Mouse (Mus musculus): ENCODE measurements around the gene Rad50.

Gene Rad50

DNA sequence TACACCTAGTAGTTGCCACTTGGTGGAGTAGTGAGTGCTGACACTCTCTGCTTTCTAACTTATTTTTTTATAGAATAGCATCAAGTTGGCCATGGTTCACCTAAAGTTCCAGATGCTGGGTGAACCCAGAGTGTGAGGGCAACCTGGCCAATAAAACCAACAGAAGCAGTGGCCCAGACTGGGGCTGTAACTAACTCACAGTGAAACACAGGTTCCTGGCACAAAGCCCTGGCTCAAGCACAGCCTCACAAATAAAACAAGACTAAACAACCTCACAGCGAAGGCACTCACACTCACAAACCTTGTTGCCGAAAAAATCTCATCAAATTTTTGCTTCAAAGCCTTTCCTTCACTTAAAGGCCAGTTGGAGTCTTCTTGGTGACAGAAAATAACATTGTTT, 8.6 kb downstream of the Rad50 start:
- DNase-seq (ENCODE audit: low read depth, low spot score) = no peak

GRCm38 (mm10) chr11:53691979-53692378, 15.1 kb downstream of the Rad50 start:
- DNase-seq (ENCODE audit: low read depth, low spot score) = peak; percentile 21

DNA sequence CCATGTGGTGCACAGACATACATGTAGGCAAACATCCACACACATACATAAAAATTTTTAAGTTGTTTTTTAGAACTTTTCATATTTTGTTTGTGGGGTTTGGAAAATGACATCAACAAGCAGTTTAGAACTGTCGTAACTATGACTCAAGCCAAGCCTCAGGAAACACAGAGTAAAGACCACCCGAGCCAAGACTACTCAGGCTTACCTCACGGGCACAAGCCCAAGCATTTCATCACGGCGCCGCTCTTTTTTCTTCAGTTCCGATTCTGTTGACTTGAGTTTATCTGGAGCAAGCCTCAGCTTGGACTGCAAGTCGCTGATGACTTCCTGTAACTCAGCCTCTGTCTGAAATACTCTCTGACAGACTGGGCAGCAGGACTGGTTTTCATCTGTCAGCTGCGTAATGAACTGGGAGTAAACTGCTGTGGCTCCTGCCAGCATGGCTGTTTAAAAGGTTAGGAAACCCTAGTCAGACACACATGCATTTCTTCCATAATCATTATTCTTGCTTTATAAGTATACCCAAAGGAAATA, 24.1 kb downstream of the Rad50 start:
- DNase-seq (ENCODE audit: low read depth, low spot score) = no peak

GRCm38 (mm10) chr11:53682170-53682569, 24.9 kb downstream of the Rad50 start:
- DNase-seq (ENCODE audit: low read depth, low spot score) = no peak

- no peak for DNase-seq (ENCODE audit: low read depth, low spot score)
These were observed 25.4 kb downstream of the Rad50 start for GRCm38 (mm10) chr11:53681686-53682085.

GRCm38 (mm10) chr11:53680141-53680540, 27.0 kb downstream of the Rad50 start:
- no peak for DNase-seq (ENCODE audit: low read depth, low spot score)

DNA sequence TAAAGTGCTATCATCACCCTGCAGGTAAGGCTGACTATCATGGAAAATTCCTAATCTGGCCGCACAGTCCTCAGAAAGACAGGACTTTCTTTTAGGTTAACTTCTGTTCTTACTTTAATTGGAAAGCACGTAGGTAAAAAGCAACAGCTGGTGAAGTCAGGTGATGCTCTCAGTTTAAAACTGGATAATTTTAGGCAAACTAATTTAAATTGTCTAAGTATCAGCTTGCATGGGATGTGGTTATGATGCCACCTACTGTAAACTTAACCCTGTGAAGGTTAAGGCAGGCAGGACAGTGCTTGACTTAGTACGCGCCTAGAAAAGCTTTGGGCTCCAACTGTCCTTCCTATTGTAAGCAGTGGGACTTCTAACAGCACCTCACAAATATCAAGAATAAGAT, 35.7 kb downstream of the Rad50 start:
- no peak for DNase-seq (ENCODE audit: low read depth, low spot score)

DNA sequence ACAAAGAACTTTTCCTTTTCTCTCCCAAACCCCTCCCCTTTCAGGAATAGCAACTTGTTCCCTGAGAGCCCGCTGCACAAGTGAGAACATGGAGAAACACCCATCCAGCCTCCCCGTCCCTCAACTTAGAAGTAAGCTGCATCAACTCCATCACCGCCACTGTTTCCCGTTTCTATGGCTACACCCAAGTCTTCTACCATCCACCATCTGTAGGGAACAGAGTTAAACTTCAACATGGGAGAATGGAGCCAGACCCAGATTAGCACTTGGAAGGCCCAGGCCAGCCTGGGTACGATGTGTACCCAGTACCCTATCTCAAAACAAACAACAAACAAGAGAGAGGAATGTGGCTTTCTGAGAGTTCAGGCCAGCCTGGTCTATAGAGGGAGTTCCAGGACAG, 43.0 kb downstream of the Rad50 start:
- DNase-seq (ENCODE audit: low read depth, low spot score) = no peak

DNA sequence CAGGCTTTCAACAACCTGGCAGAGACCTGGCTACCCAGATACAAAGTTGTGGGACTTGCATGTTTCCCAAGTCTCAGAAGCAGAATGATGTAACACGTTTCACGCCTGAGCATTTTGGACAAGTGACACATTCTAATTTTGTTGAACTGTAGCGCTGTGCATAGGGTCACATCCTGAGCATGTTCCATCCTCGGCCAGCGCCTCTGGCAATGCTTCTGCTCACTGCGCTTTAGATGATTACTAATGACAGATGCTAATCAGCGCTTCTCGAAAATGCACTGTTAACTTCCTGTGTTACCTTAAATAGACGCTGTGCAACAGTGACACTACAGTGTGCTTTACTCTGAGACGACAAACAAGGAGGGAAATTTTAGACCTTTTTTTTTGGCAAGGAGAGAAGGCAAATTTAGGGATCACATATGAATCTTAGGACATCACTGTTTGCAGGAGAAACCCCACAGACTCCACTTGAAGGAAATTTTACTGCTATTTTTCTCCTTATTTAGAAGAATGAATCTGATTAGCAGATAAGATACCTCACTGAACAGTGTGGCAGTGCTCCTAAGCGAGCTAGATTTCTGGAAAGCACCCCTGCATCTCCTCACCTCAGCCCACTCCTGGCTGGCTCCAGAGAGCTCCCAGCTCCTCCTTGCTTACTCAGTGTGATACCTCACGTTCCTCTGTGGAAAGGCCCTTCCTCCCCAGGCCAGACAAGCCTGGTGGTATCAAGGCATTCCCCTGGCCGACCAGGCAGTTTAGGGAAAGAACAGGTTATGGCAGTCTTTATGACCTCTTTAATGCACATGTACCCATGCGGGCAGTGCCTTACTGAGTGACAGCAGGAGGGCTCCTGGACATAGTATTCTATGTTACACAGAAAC, 44.1 kb downstream of the Rad50 start:
- no peak for DNase-seq (ENCODE audit: low read depth, low spot score)

DNA sequence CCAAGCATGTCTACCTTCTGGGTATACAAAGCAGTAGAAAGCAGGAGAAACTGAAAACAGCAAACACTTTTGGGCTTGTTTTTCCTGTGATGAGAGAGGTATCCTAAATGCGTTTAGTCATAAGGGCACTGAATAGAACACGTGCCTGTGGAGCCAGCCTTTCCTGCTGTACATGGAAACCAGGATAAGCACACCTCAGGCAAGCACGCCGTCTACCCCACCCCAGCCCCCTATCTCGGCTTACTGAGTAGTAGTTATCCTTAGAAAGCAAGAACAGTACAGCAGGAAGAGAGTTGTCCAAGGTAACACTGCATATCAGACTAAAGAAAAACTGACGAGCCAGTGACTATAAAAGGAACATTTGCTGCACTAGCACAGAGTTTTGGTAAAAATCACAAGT, 49.3 kb downstream of the Rad50 start:
- DNase-seq (ENCODE audit: low read depth, low spot score) = no peak

DNA sequence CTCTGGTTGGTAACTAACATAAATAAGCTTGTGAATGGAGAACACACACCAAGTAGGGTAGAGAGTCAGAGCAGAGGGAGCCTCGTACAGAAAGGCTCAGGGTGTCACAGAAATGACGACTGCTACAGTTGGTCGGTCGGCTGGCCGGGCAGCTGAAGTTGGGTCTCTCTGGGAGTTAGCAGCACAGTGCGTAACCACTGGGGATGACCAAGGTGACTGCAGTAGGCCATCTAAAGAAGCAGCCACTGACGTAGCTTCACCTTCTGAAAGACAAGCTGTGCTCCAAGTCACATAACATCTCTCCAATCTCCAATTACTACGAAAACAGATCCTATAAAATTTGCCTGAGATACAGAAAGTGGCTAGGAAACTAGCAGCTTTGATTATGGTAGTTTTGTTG, 49.7 kb downstream of the Rad50 start:
- no peak for DNase-seq (ENCODE audit: low read depth, low spot score)

DNA sequence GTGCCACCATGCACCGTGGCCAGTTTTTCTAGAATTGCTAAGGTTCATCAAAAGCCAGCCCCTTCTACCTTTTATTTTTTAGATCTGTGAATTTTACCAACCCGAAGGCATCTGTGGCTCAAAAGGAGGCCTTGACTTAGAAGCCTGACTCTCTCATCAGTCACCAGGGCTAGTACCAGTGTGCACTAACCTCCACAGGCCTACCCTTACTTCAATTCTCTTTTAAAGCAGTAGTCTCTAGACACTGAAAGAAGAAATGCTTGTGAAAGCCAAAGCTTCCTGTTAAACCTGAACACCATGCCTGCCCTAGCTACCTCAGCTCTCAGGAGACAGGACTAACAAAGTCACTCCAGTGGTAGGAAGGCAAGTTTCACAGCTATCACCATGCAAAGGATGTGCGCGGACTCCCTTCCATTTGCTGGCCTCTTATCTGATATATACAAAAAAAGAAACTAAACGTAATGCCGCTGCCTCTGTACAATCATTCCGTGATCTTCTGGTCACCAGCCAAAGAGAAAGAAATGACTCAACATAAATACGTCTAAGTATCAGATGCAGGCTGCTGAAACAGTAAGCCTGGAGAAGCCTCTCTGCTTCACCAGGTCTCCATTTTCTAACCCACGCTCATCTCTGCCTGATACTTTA, 50.4 kb downstream of the Rad50 start:
- DNase-seq (ENCODE audit: low read depth, low spot score) = no peak

DNA sequence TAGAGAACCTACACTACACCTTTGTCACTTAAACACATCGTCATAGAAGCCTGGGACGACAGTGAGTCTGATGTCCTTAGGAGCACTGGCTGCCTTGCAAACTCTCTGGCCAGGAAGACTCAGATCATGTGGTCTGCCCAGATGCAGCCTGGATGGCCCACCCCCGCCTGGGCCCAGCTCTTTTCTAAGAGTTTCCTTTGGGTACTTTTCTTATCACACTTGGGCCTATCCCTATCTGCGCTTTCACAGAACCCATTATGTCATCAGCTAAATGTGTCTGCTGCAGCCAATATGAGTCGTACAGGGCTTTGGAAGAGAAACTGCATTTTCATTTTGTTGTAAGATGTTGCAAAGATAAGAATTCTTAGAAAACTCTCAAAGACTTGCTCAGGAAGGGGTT, 52.1 kb downstream of the Rad50 start:
- DNase-seq (ENCODE audit: low read depth, low spot score) = no peak

GRCm38 (mm10) chr11:53652427-53652826, 54.7 kb downstream of the Rad50 start:
- no peak for DNase-seq (ENCODE audit: low read depth, low spot score)

GRCm38 (mm10) chr11:53651441-53651840, 55.7 kb downstream of the Rad50 start:
- DNase-seq (ENCODE audit: low read depth, low spot score) = no peak

DNA sequence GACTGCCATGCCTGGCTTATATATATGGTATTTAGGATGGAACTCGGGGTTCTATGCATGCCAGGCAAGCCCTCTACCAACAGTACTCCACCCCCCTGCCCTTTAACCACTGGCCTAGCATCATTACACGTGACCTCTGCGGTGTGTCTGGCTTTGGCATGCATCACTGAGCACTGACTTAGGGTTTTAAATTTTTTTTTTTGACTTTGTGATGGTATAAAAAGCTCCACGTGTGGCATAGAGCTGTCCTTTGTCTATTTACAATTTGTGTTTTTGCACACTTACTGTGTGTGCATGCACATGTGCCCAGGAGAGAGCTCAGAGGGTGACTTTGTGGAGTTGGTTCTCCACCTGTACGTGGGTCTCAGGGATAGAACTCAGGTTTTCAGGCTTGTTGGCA, 63.1 kb downstream of the Rad50 start:
- DNase-seq (ENCODE audit: low read depth, low spot score) = no peak

- DNase-seq (ENCODE audit: low read depth, low spot score) = no peak
These were observed 64.3 kb downstream of the Rad50 start for GRCm38 (mm10) chr11:53642744-53643279.

DNA sequence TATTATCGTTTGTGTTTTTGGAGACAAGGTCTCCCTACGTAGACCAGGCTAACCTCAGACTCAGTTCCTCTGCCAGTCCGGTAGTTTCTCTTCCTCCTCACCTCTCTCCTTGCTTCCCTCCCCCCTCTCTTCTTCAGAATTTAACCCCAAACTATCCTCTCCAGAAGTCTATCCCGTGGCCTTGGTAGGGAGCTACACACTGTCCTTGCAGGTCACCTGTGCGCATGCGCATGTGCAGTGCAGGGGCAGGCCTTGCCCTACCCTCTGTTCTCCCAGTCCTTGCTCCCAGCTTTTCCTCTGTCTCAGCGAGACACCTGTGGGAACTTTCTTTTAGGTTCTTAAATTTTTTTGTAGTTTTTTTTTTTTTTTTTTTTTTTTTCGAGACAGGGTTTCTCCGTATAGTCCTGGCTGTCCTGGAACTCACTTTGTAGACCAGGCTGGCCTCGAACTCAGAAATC, 69.3 kb downstream of the Rad50 start:
- no peak for DNase-seq (ENCODE audit: low read depth, low spot score)

- DNase-seq (ENCODE audit: low read depth, low spot score) = peak; percentile 49
These were observed 69.9 kb downstream of the Rad50 start for GRCm38 (mm10) chr11:53637046-53637802.

DNA sequence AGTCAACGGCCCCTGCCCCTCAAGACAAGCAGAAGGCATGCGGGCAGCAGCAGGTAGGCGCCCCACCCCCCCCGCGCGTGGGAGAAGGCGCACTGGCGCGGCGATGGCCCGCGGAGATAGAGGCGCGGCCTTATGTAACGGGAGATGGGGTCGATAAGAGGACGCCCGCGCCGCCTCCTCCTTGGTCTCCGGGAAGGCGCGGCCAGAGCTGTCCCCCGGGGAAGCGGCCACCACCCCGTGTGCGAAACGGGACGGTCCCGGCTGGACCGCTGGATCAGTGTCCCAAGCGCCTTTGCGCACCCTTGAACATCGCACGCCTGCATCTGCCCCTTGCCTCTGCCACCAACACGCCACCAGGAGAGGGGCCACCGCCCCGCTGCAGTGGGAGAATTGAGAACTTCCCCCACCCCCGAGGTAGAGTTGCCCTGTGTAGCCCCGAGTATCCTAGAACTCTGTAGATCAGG, 70.9 kb downstream of the Rad50 start:
- peak; percentile 18 for DNase-seq (ENCODE audit: low read depth, low spot score)

GRCm38 (mm10) chr11:53635590-53636182, 71.4 kb downstream of the Rad50 start:
- DNase-seq (ENCODE audit: low read depth, low spot score) = no peak

All from mesoderm, embryonic 11.5 days (tissue).